Mouse (Mus musculus) lung, embryonic 15.5 days (tissue): ENCODE results near the gene Suclg1. TPM values are rescaled to one million over a fixed set of nuclear protein-coding genes. Genes with fewer than 3 reads are reported as not detected.

Experiments used
- ATAC-seq: fragments of 200-750 bp; cut with Nextera tagmentation; 2 replicates; pipeline ENCODE4 v1.8.0; 2017; ENCODE audit warnings: moderate number of reproducible peaks, borderline replicate concordance; ENCODE audit not compliant: low FRiP score, low TSS enrichment; ENCODE audit errors: extremely low read depth
- H3K27ac ChIP-seq: fragments of 300-500 bp; sonication (generic); 2 replicates; pipeline ENCODE4 v1.5.1; 2015; ENCODE audit warnings: moderate library complexity, mild to moderate bottlenecking, inconsistent platforms
- H3K27me3 ChIP-seq: fragments of 300-500 bp; sonication (generic); 2 replicates; pipeline ENCODE4 v1.6.1; 2015; ENCODE audit warnings: inconsistent platforms
- H3K36me3 ChIP-seq: fragments of 300-500 bp; sonication (generic); 2 replicates; pipeline ENCODE4 v1.6.1; 2015; ENCODE audit warnings: inconsistent platforms
- H3K4me1 ChIP-seq: fragments of 300-500 bp; sonication (generic); 2 replicates; pipeline ENCODE4 v1.6.1; 2015; ENCODE audit warnings: inconsistent platforms
- H3K4me2 ChIP-seq: fragments of 300-500 bp; sonication (generic); 2 replicates; pipeline ENCODE4 v1.6.1; 2015; ENCODE audit warnings: inconsistent platforms, mild to moderate bottlenecking, moderate library complexity
- H3K4me3 ChIP-seq: fragments of 300-500 bp; sonication (generic); 2 replicates; pipeline ENCODE4 v1.5.1; 2015; ENCODE audit warnings: mild to moderate bottlenecking, inconsistent platforms
- H3K9ac ChIP-seq: fragments of 300-500 bp; sonication (generic); 2 replicates; pipeline ENCODE4 v1.6.1; 2015; ENCODE audit warnings: inconsistent platforms
- H3K9me3 ChIP-seq: fragments of 300-500 bp; sonication (generic); 2 replicates; pipeline ENCODE4 v1.6.1; 2016; ENCODE audit warnings: inconsistent platforms
- WGBS: fragments of 180-500 bp; shearing (Covaris S2); methylation state at CpG from one replicate; pipeline ENCODE4 v1.1.7; 2015; 5-methylcytosine and 5-hydroxymethylcytosine counted together
- polyA plus RNA-seq: library from polyadenylated mRNA; unstranded; fragments of >200 nt; fragmentation: Nextera tagmentation; extraction: Ambion mirVana; gene quantifications from 2 replicates; pipeline ENCODE4 v1.2.1, GENCODE M21; 2015

The Suclg1 gene
- polyA plus RNA-seq: 162 and 163 TPM in 2 replicates

DNA sequence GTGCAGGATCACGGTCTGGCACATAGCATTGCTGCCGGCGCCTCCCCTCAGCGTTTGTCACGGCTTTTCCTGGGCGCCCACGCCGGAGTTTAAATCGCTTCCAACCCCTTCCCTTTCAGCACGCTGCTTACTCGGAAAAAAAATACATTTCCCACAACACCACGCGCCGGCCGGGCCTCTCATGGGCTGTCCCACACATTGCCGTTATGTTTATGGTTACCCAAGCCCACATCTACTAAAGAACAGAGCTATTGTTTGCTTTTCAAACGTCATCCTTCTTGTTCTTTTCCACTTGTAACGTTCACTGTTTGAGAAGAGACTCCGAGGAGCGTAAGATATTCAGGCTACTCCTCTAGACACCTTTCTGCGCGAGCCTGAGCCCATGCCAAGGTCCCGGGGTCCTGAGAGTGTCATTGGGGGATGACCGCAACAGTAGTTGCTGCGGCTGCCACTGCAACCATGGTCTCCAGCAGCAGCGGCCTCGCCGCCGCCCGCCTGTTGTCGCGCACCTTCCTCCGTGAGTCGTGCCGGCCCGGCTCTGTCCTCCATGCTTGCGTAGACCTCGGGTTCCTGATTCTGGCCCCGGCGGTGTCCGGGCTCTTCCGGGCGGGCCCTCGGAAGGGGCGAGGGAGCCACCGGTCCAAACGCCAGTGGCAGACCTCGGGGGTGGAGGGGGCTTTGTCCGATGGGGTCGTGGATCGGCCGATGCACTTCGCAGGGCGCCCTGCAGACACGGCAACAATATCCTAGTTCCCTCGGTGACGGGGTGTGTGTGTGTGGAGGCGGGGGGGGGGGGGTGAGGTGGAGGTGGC lies at the start of gene Suclg1:
TSS of gene Suclg1 (plus strand) at position 146 of the 812 bp plus-strand sequence.
- peak; percentile 96 for ATAC-seq
- peak within 1 kb of the TSS; percentile 57 for H3K27ac ChIP-seq

GRCm38 (mm10) chr6:73203724-73204123 lies 44.5 kb upstream of the Suclg1 start:
- Histone ChIP-seq H3K9ac (no peak overlapping the region), H3K36me3 (no peaks in the 10 kb centered on the region), H3K4me1 (no peaks in the 10 kb centered on the region), H3K27ac (no peak overlapping the region), H3K4me2 (no peak overlapping the region), H3K27me3 (no peaks in the 10 kb centered on the region), H3K4me3 (no peak overlapping the region), H3K9me3 (no peaks in the 10 kb centered on the region)
- 63% methylated on average over 2 of the region's 2 CpGs for WGBS
- no peak for ATAC-seq

More for the DNA sequence above, at the start of gene Suclg1:
- WGBS: under 1% methylated on average over 58 of the region's 58 CpGs
- H3K9me3 ChIP-seq: no peaks in the 10 kb centered on the region
- H3K4me1 ChIP-seq: peaks cover 10% of the 10 kb centered on the region
- peak within 1 kb of the TSS; percentile 83 for H3K9ac ChIP-seq
- peak within 1 kb of the TSS; percentile 76 for H3K4me3 ChIP-seq
- peak within 1 kb of the TSS; percentile 72 for H3K4me2 ChIP-seq
- H3K36me3 ChIP-seq: no peaks in the 10 kb centered on the region
- H3K27me3 ChIP-seq: no peaks in the 10 kb centered on the region

GRCm38 (mm10) chr6:73204937-73205336 lies 43.2 kb upstream of the Suclg1 start:
- H3K4me3 ChIP-seq: no peak overlapping the region
- H3K27me3 ChIP-seq: no peaks in the 10 kb centered on the region
- 59% methylated on average over 4 of the region's 4 CpGs for WGBS
- H3K36me3 ChIP-seq: no peaks in the 10 kb centered on the region
- no peak overlapping the region for H3K4me2 ChIP-seq
- H3K27ac ChIP-seq: no peak overlapping the region
- H3K9ac ChIP-seq: no peak overlapping the region
- H3K9me3 ChIP-seq: no peaks in the 10 kb centered on the region
- ATAC-seq: no peak
- no peaks in the 10 kb centered on the region for H3K4me1 ChIP-seq

- no peak overlapping the region for H3K9ac ChIP-seq
- no peaks in the 10 kb centered on the region for H3K9me3 ChIP-seq
- H3K27ac ChIP-seq: no peak overlapping the region
- no peak overlapping the region for H3K4me2 ChIP-seq
- no peaks in the 10 kb centered on the region for H3K27me3 ChIP-seq
- H3K4me3 ChIP-seq: no peak overlapping the region
- H3K36me3 ChIP-seq: no peaks in the 10 kb centered on the region
- H3K4me1 ChIP-seq: no peaks in the 10 kb centered on the region
- WGBS: 71% methylated on average over 6 of the region's 6 CpGs
- no peak for ATAC-seq
These were observed 38.6 kb upstream of the Suclg1 start for GRCm38 (mm10) chr6:73209598-73209997.

GRCm38 (mm10) chr6:73210445-73210972 lies 37.7 kb upstream of the Suclg1 start:
- Histone ChIP-seq H3K27me3 (no peaks in the 10 kb centered on the region), H3K4me1 (no peaks in the 10 kb centered on the region), H3K4me3 (no peak overlapping the region), H3K9ac (no peak overlapping the region), H3K36me3 (no peaks in the 10 kb centered on the region), H3K4me2 (no peak overlapping the region), H3K9me3 (no peaks in the 10 kb centered on the region), H3K27ac (no peak overlapping the region)
- ATAC-seq: no peak
- WGBS: 61% methylated on average over 4 of the region's 4 CpGs

GRCm38 (mm10) chr6:73211036-73211435 lies 37.1 kb upstream of the Suclg1 start:
- 51% methylated on average over 3 of the region's 3 CpGs for whole genome bisulfite sequencing
- no peaks in the 10 kb centered on the region for H3K27me3 ChIP-seq
- no peaks in the 10 kb centered on the region for H3K4me1 ChIP-seq
- no peak overlapping the region for H3K27ac ChIP-seq
- H3K4me2 ChIP-seq: no peak overlapping the region
- no peaks in the 10 kb centered on the region for H3K9me3 ChIP-seq
- H3K9ac ChIP-seq: no peak overlapping the region
- ATAC-seq: no peak; the same call in 1 of the 2 replicates
- H3K4me3 ChIP-seq: no peak overlapping the region
- H3K36me3 ChIP-seq: no peaks in the 10 kb centered on the region

- no peak for ATAC-seq
These were observed 36.6 kb upstream of the Suclg1 start for GRCm38 (mm10) chr6:73211602-73212001.

DNA sequence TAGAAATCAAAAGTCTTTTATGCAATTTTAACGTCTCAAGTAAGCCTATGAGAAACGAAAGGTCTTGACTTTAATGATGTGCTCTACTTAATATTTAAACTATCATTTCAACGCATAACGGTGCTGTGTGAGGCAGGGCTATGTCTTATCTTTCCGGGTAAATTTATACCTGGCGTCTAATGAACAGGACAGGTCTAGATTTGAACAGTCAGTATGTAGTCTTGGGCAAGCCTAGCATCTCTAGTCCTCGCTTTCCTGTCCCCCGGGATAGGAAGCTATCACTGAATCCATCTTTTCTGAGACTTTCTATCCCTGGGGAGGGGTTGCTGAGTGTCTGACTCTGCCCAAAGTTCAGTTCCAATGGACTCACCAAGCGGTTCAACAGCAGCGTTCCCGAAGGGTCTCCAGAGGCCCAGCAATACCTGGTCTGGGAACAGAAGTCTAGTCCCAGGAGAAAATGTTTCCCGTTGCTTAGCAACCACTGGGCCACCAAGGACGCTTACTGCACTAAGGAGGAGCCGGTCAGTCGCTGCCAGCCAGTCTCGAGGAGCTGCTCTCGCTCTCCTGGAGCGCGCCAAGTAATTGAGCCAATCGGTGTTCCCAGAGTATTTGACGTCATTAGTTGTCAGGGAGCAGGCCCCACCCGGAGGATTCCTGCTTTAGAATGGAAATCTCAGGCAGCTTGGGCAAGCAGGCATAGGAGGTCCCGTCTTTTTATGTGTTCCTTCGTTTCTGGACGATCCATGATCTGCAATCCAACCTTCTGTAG lies 26.8 kb upstream of the Suclg1 start, which contains the start of gene Dnah6:
TSS of gene Dnah6 (minus strand) at position 463 of the 769 bp plus-strand sequence.
- ATAC-seq: peak; percentile 95
- no peaks in the 10 kb centered on the region for H3K9me3 ChIP-seq
- H3K4me1 ChIP-seq: peaks cover 12% of the 10 kb centered on the region
- H3K4me2 ChIP-seq: peak within 1 kb of the TSS; percentile 65
- 0 out of 2 replicates have a peak within 1 kb of the TSS, but pooled peaks have one; percentile 20 for H3K9ac ChIP-seq
- 34% methylated on average over 25 of the region's 25 CpGs for WGBS
- no peaks in the 10 kb centered on the region for H3K27me3 ChIP-seq
- peak within 1 kb of the TSS; percentile 36 for H3K4me3 ChIP-seq
- peak within 1 kb of the TSS; percentile 82 for H3K27ac ChIP-seq
- H3K36me3 ChIP-seq: no peaks in the 10 kb centered on the region

More at GRCm38 (mm10) chr6:73211602-73212001, 36.6 kb upstream of the Suclg1 start:
- H3K4me3 ChIP-seq: no peak overlapping the region
- no peak overlapping the region for H3K4me2 ChIP-seq
- H3K9me3 ChIP-seq: no peaks in the 10 kb centered on the region
- H3K27me3 ChIP-seq: no peaks in the 10 kb centered on the region
- no peaks in the 10 kb centered on the region for H3K4me1 ChIP-seq
- no peak overlapping the region for H3K27ac ChIP-seq
- no peak overlapping the region for H3K9ac ChIP-seq
- H3K36me3 ChIP-seq: no peaks in the 10 kb centered on the region

DNA sequence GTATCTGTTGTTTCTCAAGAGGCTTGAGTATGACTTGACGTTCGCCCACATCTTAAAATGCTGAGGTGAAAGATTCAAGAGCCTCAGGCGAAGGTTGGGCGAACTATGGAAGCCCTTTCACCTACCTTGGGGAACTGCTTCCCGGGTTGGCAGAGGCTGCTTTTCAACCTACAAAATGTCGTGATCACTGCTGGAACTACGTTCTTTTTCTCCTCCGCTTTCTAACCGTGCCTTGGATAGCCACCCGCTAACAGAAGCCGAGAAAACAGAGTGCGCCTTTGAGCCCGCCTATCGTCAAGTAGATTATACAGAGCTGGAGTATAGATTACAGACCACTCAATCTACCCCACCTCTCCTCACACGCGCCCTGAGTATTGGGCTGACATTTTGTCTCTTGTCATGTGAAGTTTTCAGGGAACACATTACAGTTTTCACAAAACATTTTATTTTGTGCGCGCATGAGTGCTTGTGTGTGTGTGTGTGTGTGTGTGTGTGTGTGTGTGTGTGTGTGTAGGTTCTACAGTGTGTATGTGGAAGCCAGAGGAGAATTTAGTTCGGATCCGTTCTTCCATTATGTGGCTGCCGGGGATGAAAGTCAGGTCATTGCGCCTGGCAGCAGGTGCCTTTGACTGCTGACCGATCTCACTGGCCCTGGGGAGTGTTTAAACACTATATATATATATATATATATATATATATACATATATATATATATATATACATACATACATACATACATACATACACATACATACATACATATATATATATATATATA lies 26.0 kb upstream of the Suclg1 start:
- 27% methylated on average over 23 of the region's 23 CpGs for WGBS
- Histone ChIP-seq H3K4me1 (peaks cover 12% of the 10 kb centered on the region), H3K9me3 (no peaks in the 10 kb centered on the region), H3K9ac (0 out of 2 replicates have a peak overlapping the region, but pooled peaks have one; percentile 20), H3K27ac (peak overlapping the region; percentile 82), H3K4me3 (peak overlapping the region; percentile 36), H3K27me3 (no peaks in the 10 kb centered on the region), H3K36me3 (no peaks in the 10 kb centered on the region), H3K4me2 (peak overlapping the region; percentile 65)
- ATAC-seq: 0 out of 2 replicates have a peak, but pooled peaks have one; percentile 20

GRCm38 (mm10) chr6:73222841-73223526 lies 25.2 kb upstream of the Suclg1 start:
- H3K9ac ChIP-seq: no peak overlapping the region
- peak overlapping the region; percentile 47 for H3K4me2 ChIP-seq
- H3K4me1 ChIP-seq: peaks cover 16% of the 10 kb centered on the region
- 4% methylated on average over 8 of the region's 10 CpGs for WGBS
- ATAC-seq: peak; percentile 78
- H3K36me3 ChIP-seq: no peaks in the 10 kb centered on the region
- peak overlapping the region; percentile 11 for H3K4me3 ChIP-seq
- no peaks in the 10 kb centered on the region for H3K9me3 ChIP-seq
- H3K27me3 ChIP-seq: no peaks in the 10 kb centered on the region
- H3K27ac ChIP-seq: peak overlapping the region; percentile 87
